Mouse (Mus musculus): ENCODE measurements around the gene Dnah7c. TPM values are rescaled to one million over a fixed set of nuclear protein-coding genes. Genes with fewer than 3 reads are reported as not detected.
A peak's percentile ranks its signal among the peaks of the same experiment; 100 is the strongest.
"Not testable (repeated sequence)": the region's sequence is repeated elsewhere in the genome, so short reads cannot be mapped to it uniquely, and the experiment has no call there.

Gene Dnah7c
- polyA plus RNA-seq, 1 experiment from 2014 or later: 0.11 TPM

DNA sequence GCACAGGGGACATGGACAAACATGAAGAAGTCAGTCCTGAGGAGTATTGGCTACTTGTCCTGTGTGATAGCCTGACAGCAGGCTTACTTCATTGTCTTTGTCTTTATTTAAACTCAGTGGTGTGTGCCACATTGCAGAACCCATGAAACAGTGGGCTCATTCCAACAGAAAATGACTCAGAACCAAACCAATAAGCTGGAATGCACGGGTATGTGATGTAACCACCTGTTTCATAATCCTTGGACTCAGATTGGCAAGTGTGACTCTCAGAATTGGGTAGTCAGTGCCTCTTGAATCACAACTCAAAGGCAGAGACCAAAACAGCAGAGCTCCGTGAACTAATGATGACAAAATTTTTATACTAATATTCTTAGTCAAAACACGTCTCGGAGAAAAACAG lies 356.8 kb downstream of the Dnah7c start:
- ATAC-seq; H3K4me2 ChIP-seq (ENCODE audit: low read length); H3K27ac ChIP-seq (ENCODE audit: low read depth, low read length); H3K9ac ChIP-seq (ENCODE audit: low read depth, low read length); H3K4me1 ChIP-seq (ENCODE audit: control insufficient read depth, insufficient read depth, low read depth, low read length); H3K9me3 ChIP-seq (ENCODE audit: control insufficient read depth, low read length); H3K4me3 ChIP-seq (ENCODE audit: low read length); H3K27me3 ChIP-seq (replicated peaks; ENCODE audit: control insufficient read depth, insufficient read depth, low read length); H3K36me3 ChIP-seq (ENCODE audit: control insufficient read depth, insufficient read depth, low read length): not testable (repeated sequence)
- 90% methylated on average over 4 of the region's 4 CpGs for WGBS

DNA sequence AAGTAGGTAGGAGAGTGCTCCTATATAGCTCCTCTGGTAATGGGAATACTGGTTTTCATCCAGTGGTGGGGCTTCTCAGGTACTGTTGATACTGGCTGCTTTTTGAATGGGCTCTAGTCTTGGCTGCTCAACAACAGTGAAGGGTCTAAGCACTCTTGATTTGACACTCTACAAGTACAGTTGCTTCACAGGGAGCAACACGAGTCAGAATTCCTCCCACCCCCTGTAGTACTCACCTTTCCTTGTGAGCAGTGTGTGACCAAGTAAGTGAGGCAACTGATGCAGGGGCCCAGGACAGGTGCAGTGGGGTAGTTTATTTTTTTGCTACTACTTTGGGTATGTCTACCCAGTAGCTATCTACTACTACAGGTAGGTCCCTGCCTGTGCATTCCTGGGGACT lies 379.7 kb downstream of the Dnah7c start:
- Histone ChIP-seq H3K4me1 (ENCODE audit: control insufficient read depth, insufficient read depth, low read depth, low read length) (no peaks in the 10 kb centered on the region), H3K36me3 (ENCODE audit: control insufficient read depth, insufficient read depth, low read length) (no peaks in the 10 kb centered on the region; the same call in none of the 2 replicates), H3K4me2 (ENCODE audit: low read length) (no peak overlapping the region), H3K27me3 (replicated peaks; ENCODE audit: control insufficient read depth, insufficient read depth, low read length) (no peaks in the 10 kb centered on the region), H3K9ac (ENCODE audit: low read depth, low read length) (no peak overlapping the region), H3K9me3 (ENCODE audit: control insufficient read depth, low read length) (no peaks in the 10 kb centered on the region), H3K27ac (ENCODE audit: low read depth, low read length) (no peak overlapping the region), H3K4me3 (ENCODE audit: low read length) (no peak overlapping the region)
- 78% methylated on average over 1 of the region's 1 CpGs for whole genome bisulfite sequencing
- peak; percentile 30; the same call in 1 of the 2 replicates for ATAC-seq

DNA sequence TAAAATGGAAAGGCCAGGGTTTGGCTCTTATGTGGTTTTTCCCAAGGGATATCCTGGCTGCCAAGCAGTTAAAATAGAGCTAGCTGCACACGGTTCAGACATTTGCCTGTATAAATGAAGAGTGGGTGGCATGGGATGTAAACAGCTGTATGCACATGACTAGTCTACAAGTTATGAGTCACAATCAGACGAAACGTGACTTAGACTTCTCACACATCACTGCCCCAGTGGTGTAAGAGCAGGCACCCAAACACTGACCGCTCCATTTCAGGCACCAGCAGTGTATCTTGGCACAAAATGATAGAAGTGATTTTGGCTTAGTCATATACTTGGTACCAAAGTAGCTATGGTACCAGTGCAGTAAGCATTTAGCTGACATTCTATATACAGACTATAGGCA lies 383.2 kb downstream of the Dnah7c start:
- not testable (repeated sequence) for H3K4me2 ChIP-seq (ENCODE audit: low read length); H3K9me3 ChIP-seq (ENCODE audit: control insufficient read depth, low read length); H3K27ac ChIP-seq (ENCODE audit: low read depth, low read length); ATAC-seq; H3K36me3 ChIP-seq (ENCODE audit: control insufficient read depth, insufficient read depth, low read length); H3K27me3 ChIP-seq (replicated peaks; ENCODE audit: control insufficient read depth, insufficient read depth, low read length); H3K4me1 ChIP-seq (ENCODE audit: control insufficient read depth, insufficient read depth, low read depth, low read length); H3K4me3 ChIP-seq (ENCODE audit: low read length); H3K9ac ChIP-seq (ENCODE audit: low read depth, low read length)
- WGBS: 86% methylated on average over 4 of the region's 4 CpGs

DNA sequence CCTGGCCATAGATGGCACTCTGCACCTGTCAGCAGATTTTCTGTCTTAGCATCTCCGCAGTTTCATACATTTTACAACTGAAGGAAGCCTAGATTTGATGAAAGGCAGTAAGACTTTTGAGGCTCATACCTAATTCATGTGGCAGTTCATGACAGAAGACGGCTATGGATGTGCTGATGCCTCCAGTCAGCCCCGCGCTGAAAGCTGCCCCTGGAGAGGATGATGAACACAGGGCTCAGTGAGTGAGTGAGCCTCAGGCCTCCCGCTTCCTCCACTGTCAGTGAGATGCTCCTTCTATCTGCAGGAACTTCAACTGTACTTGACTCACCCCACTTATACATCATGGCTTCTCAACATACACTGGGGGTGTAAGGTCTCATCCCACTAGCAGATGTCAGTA lies 392.5 kb downstream of the Dnah7c start:
- 86% methylated on average over 5 of the region's 5 CpGs for WGBS
- Histone ChIP-seq H3K27ac (ENCODE audit: low read depth, low read length) (no peak overlapping the region), H3K27me3 (replicated peaks; ENCODE audit: control insufficient read depth, insufficient read depth, low read length) (no peaks in the 10 kb centered on the region), H3K9ac (ENCODE audit: low read depth, low read length) (no peak overlapping the region), H3K9me3 (ENCODE audit: control insufficient read depth, low read length) (no peaks in the 10 kb centered on the region), H3K4me2 (ENCODE audit: low read length) (no peak overlapping the region), H3K36me3 (ENCODE audit: control insufficient read depth, insufficient read depth, low read length) (peaks cover 13% of the 10 kb centered on the region), H3K4me1 (ENCODE audit: control insufficient read depth, insufficient read depth, low read depth, low read length) (no peaks in the 10 kb centered on the region), H3K4me3 (ENCODE audit: low read length) (no peak overlapping the region)
- no peak for ATAC-seq

DNA sequence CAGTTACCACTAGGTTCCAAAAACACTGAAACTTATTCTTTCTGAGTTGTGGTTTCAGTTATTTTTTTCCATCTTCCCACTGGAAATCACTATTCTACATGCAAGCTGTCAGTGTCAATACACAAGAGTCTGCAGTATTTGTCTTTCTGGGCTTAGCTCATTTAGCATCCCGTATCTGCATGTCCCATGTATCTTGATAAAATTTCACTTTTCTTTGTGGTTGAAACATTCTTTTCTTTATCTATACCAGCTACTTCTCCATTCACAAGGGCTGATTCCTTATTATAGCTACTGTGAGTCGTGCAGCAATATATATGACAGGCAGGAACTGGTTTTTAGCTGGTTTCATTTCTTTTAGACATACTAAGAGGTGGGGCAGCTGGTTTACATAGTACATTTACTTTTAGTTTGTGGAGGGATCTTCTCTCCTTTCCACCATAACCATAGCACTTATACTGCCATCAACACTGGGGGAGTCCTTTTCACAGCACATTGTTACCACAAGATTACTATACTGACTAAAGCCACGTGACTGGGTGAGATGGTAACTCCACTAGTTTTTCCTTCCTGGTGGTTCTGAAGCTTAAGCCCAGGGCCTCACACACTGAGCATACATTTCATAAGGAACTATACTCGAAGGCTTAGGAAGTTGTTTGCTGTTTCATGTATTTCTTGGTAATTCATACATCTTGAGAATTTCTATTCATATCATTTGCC lies 397.0 kb downstream of the Dnah7c start:
- Histone ChIP-seq H3K9ac (ENCODE audit: low read depth, low read length) (no peak overlapping the region), H3K4me3 (ENCODE audit: low read length) (no peak overlapping the region), H3K36me3 (ENCODE audit: control insufficient read depth, insufficient read depth, low read length) (peaks cover 15% of the 10 kb centered on the region), H3K27ac (ENCODE audit: low read depth, low read length) (no peak overlapping the region), H3K9me3 (ENCODE audit: control insufficient read depth, low read length) (no peaks in the 10 kb centered on the region), H3K4me2 (ENCODE audit: low read length) (no peak overlapping the region), H3K27me3 (replicated peaks; ENCODE audit: control insufficient read depth, insufficient read depth, low read length) (no peaks in the 10 kb centered on the region), H3K4me1 (ENCODE audit: control insufficient read depth, insufficient read depth, low read depth, low read length) (no peaks in the 10 kb centered on the region)
- WGBS: 90% methylated on average over 4 of the region's 4 CpGs
- ATAC-seq: no peak

DNA sequence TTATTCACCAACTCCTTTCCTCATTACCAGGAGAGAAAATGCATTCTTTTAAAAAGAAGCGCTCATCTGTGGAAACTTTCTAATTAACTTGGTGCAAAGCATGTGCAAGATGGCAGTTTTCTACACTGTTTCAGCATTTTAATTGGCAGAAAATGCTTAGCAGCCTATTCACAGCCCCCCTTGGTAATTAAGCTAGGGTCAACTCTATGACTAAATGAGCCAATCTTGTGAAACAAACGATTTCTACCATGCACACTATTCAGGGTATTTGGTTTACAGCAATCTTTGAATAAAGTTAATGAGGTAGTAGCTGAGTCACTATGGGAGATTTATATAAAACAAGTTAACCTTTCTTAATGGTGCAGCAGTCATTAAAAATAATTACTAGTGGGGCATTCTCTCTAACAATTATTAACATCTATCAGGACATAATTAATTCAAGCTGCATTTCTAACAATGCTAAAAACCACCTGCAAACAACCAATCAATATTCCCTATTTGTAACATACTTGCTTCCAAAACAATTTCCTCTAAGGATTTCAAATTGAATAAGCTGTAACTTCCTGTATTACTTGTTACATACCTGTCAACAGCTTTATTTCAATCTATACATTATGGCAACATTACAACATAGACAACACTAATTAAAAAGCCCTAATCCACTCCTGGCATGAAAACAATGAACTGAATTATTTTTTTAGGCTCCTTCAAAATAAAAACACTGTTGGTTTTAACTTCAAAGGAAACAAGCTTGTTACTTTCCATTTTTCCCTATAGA lies 404.9 kb downstream of the Dnah7c start:
- ATAC-seq: peak; percentile 86
- Histone ChIP-seq H3K9me3 (ENCODE audit: control insufficient read depth, low read length) (no peaks in the 10 kb centered on the region), H3K27me3 (replicated peaks; ENCODE audit: control insufficient read depth, insufficient read depth, low read length) (no peaks in the 10 kb centered on the region), H3K4me2 (ENCODE audit: low read length) (no peak overlapping the region), H3K27ac (ENCODE audit: low read depth, low read length) (no peak overlapping the region), H3K36me3 (ENCODE audit: control insufficient read depth, insufficient read depth, low read length) (peaks cover 5% of the 10 kb centered on the region; the same call in 1 of the 2 replicates), H3K9ac (ENCODE audit: low read depth, low read length) (no peak overlapping the region), H3K4me1 (ENCODE audit: control insufficient read depth, insufficient read depth, low read depth, low read length) (no peaks in the 10 kb centered on the region), H3K4me3 (ENCODE audit: low read length) (no peak overlapping the region)
- 31% methylated on average over 2 of the region's 2 CpGs for WGBS

DNA sequence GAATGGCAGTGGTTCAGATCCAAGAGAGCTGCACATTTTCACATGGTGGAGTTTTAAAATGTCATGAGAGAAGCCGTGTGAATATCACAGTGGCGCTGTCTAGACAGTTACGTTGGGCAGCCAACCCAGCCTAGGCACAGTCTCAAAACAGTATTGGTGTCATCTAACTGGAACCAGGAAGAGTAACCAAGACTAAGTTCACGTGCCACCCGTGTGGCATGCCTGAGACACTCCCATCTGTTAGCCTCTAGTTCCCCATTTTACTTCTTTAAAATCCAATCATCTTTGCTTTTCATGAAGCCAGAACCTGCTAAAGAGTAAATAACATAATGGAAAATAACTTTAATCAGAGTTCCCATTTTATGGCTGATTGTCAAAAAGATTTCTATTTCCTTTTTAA lies 406.5 kb downstream of the Dnah7c start:
- 96% methylated on average over 5 of the region's 5 CpGs for WGBS
- Histone ChIP-seq H3K36me3 (ENCODE audit: control insufficient read depth, insufficient read depth, low read length) (peaks cover 3% of the 10 kb centered on the region; the same call in 1 of the 2 replicates), H3K9me3 (ENCODE audit: control insufficient read depth, low read length) (no peaks in the 10 kb centered on the region), H3K4me1 (ENCODE audit: control insufficient read depth, insufficient read depth, low read depth, low read length) (no peaks in the 10 kb centered on the region), H3K4me3 (ENCODE audit: low read length) (no peak overlapping the region), H3K9ac (ENCODE audit: low read depth, low read length) (no peak overlapping the region), H3K4me2 (ENCODE audit: low read length) (no peak overlapping the region), H3K27ac (ENCODE audit: low read depth, low read length) (no peak overlapping the region), H3K27me3 (replicated peaks; ENCODE audit: control insufficient read depth, insufficient read depth, low read length) (no peaks in the 10 kb centered on the region)
- no peak for ATAC-seq

DNA sequence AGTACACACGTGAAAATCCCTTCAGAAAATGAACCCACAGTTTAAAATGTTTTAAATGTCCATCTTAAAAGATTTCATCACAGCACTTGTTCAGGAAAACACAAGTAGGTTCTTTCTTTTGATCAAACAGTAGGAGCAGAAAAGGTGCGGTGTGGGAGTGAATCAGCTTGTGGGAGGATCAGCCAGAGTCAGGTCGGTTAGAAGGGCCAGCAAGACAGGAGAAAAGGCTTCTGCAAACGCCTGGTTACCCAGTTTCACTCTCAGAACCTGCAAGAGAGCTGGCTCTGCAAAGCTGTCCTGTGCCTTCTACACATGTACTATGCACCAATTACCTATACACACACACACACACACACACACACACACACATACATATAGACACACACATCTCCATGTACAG lies 418.0 kb downstream of the Dnah7c start:
- no peak overlapping the region for H3K4me2 ChIP-seq (ENCODE audit: low read length)
- no peaks in the 10 kb centered on the region for H3K4me1 ChIP-seq (ENCODE audit: control insufficient read depth, insufficient read depth, low read depth, low read length)
- ATAC-seq: no peak
- no peak overlapping the region for H3K4me3 ChIP-seq (ENCODE audit: low read length)
- H3K36me3 ChIP-seq (ENCODE audit: control insufficient read depth, insufficient read depth, low read length): no peaks in the 10 kb centered on the region
- H3K9me3 ChIP-seq (ENCODE audit: control insufficient read depth, low read length): no peaks in the 10 kb centered on the region
- H3K27me3 ChIP-seq (replicated peaks; ENCODE audit: control insufficient read depth, insufficient read depth, low read length): no peaks in the 10 kb centered on the region
- 77% methylated on average over 4 of the region's 4 CpGs for WGBS
- no peak overlapping the region for H3K9ac ChIP-seq (ENCODE audit: low read depth, low read length)
- no peak overlapping the region for H3K27ac ChIP-seq (ENCODE audit: low read depth, low read length)

DNA sequence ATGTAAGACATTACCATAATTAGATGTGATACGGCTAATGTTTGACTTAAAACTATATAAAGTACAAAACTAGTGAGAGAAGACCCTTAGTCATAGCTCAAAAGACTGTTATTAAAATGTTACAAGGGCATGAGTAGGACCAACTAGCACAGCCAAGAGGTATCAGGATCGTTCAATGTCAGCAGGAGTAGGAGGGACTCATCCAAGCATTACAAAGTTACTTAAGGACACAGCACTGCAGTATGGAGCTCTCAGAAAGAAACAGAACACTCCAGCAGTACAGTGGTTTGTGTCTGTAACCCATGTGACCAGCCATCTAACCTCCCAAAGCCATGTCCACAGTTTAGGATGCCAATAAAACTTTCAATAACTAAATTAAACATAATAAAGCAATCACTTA lies 418.9 kb downstream of the Dnah7c start:
- no peak overlapping the region for H3K27ac ChIP-seq (ENCODE audit: low read depth, low read length)
- ATAC-seq: 0 out of 2 replicates have a peak, but pooled peaks have one; percentile 48
- H3K36me3 ChIP-seq (ENCODE audit: control insufficient read depth, insufficient read depth, low read length): no peaks in the 10 kb centered on the region
- H3K4me1 ChIP-seq (ENCODE audit: control insufficient read depth, insufficient read depth, low read depth, low read length): no peaks in the 10 kb centered on the region
- H3K9ac ChIP-seq (ENCODE audit: low read depth, low read length): no peak overlapping the region
- H3K27me3 ChIP-seq (replicated peaks; ENCODE audit: control insufficient read depth, insufficient read depth, low read length): no peaks in the 10 kb centered on the region
- no peak overlapping the region for H3K4me3 ChIP-seq (ENCODE audit: low read length)
- no peaks in the 10 kb centered on the region for H3K9me3 ChIP-seq (ENCODE audit: control insufficient read depth, low read length)
- H3K4me2 ChIP-seq (ENCODE audit: low read length): no peak overlapping the region
- WGBS: 75% methylated on average over 2 of the region's 2 CpGs
